36 mouse cellular contexts compared by ENCODE assay signal in genomic region chr4:139033263-139034009, GRCm38 (mm10). TPM values are rescaled to one million over a fixed set of nuclear protein-coding genes. Genes with fewer than 3 reads are reported as not detected.
A peak's percentile ranks its signal among the peaks of the same experiment; 100 is the strongest.
DNase-seq lines count a peak whose midpoint lies in the region; ATAC-seq and TF ChIP-seq lines count a peak whose summit lies in the region.
"Had no signal": no experiment of that assay in that cellular context is flagged by ENCODE, and none has a peak within 500 bp of the region (broad histone marks: within the 10 kb centered on the region; RNA-seq: fewer than 3 reads in every experiment).

No protein-coding gene starts in this region.

- no peak for DNase-seq in frontal cortex, postnatal 25 days (ENCODE audit: low spot score in 2 of 2)
- DNase-seq in heart, adult 2 months: no peak
- no peak for DNase-seq in hindbrain, embryonic 14.5 days (ENCODE audit: low spot score)
- DNase-seq in hindbrain, embryonic 10.5 days (ENCODE audit: low spot score): no peak
- DNase-seq in right cerebral cortex, adult 18-20 months: peak; percentile 66
- DNase-seq in right cerebral cortex, postnatal 4 days: no peak
- DNase-seq: adrenal gland, adult 2 months; adrenal gland, postnatal 36 days; cerebellum, adult 2 months; cerebellum, postnatal 14 days; gastrocnemius, postnatal 25 days; kidney, postnatal 14 days; retina, postnatal 1 day; right cerebral cortex, postnatal 25 days; spleen, adult 18-20 months; thymus, postnatal 14 days had no signal

- H3K4me2 ChIP-seq in heart, embryonic 14.5 days (ENCODE audit: low read length): no peak overlapping the region
- H3K4me2 ChIP-seq in hindbrain, embryonic 14.5 days (replicated peaks): no peak overlapping the region
- H3K4me2 ChIP-seq: limb, embryonic 13.5 days; liver, embryonic 11.5 days; lung, embryonic 15.5 days; midbrain, embryonic 15.5 days; neural tube, embryonic 15.5 days had no signal

- 0 out of 2 replicates have a peak, but pooled peaks cover 5% of the 10 kb centered on the region for H3K9me3 ChIP-seq in heart, embryonic 14.5 days (ENCODE audit: control insufficient read depth, low read length)
- H3K9me3 ChIP-seq in hindbrain, embryonic 14.5 days (ENCODE audit: control insufficient read depth, low read length): no peaks in the 10 kb centered on the region
- peaks cover 4% of the 10 kb centered on the region; the same call in 1 of the 2 replicates for H3K9me3 ChIP-seq in hindbrain, embryonic 10.5 days
- H3K9me3 ChIP-seq: limb, embryonic 13.5 days; lung, embryonic 15.5 days; midbrain, embryonic 10.5 days; midbrain, embryonic 15.5 days; neural tube, embryonic 15.5 days had no signal

- no peak overlapping the region for H3K4me3 ChIP-seq in heart, embryonic 14.5 days (ENCODE audit: control insufficient read depth in 1 of 2, insufficient read depth in 1 of 2, low read depth in 1 of 2, low read length in 2 of 2)
- no peak overlapping the region for H3K4me3 ChIP-seq in heart, adult 2 months
- no peak overlapping the region for H3K4me3 ChIP-seq in hindbrain, embryonic 14.5 days (replicated peaks; ENCODE audit: low read length)
- no peak overlapping the region for H3K4me3 ChIP-seq in hindbrain, embryonic 10.5 days
- H3K4me3 ChIP-seq: erythroblast, embryonic 14.5 days; limb, embryonic 13.5 days; lung, embryonic 15.5 days; midbrain, embryonic 10.5 days; midbrain, embryonic 15.5 days; neural tube, embryonic 15.5 days had no signal

- intact Hi-C loops in heart, adult 2 months (cut with DNase I): no loop called here

- 49% methylated on average over 11 of the region's 11 CpGs for WGBS in heart, embryonic 14.5 days
- 60% methylated on average over 11 of the region's 11 CpGs for WGBS in heart, adult 2 months
- 84% methylated on average over 11 of the region's 11 CpGs for WGBS in hindbrain, embryonic 14.5 days
- 89% methylated on average over 11 of the region's 11 CpGs for WGBS in hindbrain, embryonic 10.5 days

- 0 out of 2 replicates have a peak, but pooled peaks cover 2% of the 10 kb centered on the region for H3K36me3 ChIP-seq in heart, embryonic 14.5 days (ENCODE audit: control insufficient read depth, insufficient read depth, low read length)
- no peaks in the 10 kb centered on the region for H3K36me3 ChIP-seq in heart, adult 2 months (ENCODE audit: control insufficient read depth, insufficient read depth, low read length)
- H3K36me3 ChIP-seq in hindbrain, embryonic 14.5 days (replicated peaks; ENCODE audit: control insufficient read depth, insufficient read depth): no peaks in the 10 kb centered on the region
- no peaks in the 10 kb centered on the region for H3K36me3 ChIP-seq in hindbrain, embryonic 10.5 days
- H3K36me3 ChIP-seq: limb, embryonic 13.5 days; lung, embryonic 15.5 days; midbrain, embryonic 10.5 days; midbrain, embryonic 15.5 days; neural tube, embryonic 15.5 days had no signal

- peak overlapping the region; percentile 66 to 84 for H3K27ac ChIP-seq in heart, embryonic 14.5 days (replicated peaks in 1 of 2; ENCODE audit: control insufficient read depth in 1 of 2, insufficient read depth in 1 of 2, low read depth in 2 of 2, low read length in 2 of 2)
- no peak overlapping the region; the same call in 1 of the 2 replicates for H3K27ac ChIP-seq in heart, adult 2 months
- peak overlapping the region; percentile 26; the same call in 1 of the 2 replicates for H3K27ac ChIP-seq in hindbrain, embryonic 14.5 days
- no peak overlapping the region for H3K27ac ChIP-seq in hindbrain, embryonic 10.5 days
- H3K27ac ChIP-seq: limb, embryonic 13.5 days; lung, embryonic 15.5 days; midbrain, embryonic 10.5 days; midbrain, embryonic 15.5 days; neural tube, embryonic 15.5 days had no signal

- peak; percentile 72 for ATAC-seq in frontal cortex, adult (ENCODE audit: low TSS enrichment)
- no peak; the same call in 1 of the 2 replicates for ATAC-seq in heart, embryonic 14.5 days (ENCODE audit: insufficient number of reproducible peaks, insufficient read depth, low FRiP score, low read depth)
- ATAC-seq in hindbrain, embryonic 14.5 days (ENCODE audit: low FRiP score): no peak
- ATAC-seq: activated CD4-positive, CD25-positive, alpha-beta regulatory T cell, adult 4 months; forebrain, embryonic 16.5 days; intestine, postnatal 0 days; midbrain, embryonic 15.5 days had no signal

- no peaks in the 10 kb centered on the region for H3K79me2 ChIP-seq in heart, adult 2 months (replicated peaks; ENCODE audit: control insufficient read depth, insufficient read depth, low read length)

- peaks cover 17 to 28% of the 10 kb centered on the region in 2 experiments for H3K4me1 ChIP-seq in heart, embryonic 14.5 days (ENCODE audit: control insufficient read depth in 2 of 2, insufficient read depth in 2 of 2, low read length in 2 of 2)
- peaks cover 4% of the 10 kb centered on the region for H3K4me1 ChIP-seq in heart, adult 2 months (ENCODE audit: control insufficient read depth, insufficient read depth, low read length)
- H3K4me1 ChIP-seq in hindbrain, embryonic 14.5 days (replicated peaks; ENCODE audit: control insufficient read depth, insufficient read depth, low read length): peaks cover 17% of the 10 kb centered on the region
- H3K4me1 ChIP-seq in hindbrain, embryonic 10.5 days (replicated peaks): peaks cover 11% of the 10 kb centered on the region; the same call in 1 of the 2 replicates
- H3K4me1 ChIP-seq: limb, embryonic 13.5 days had no signal

- no peaks in the 10 kb centered on the region for H3K27me3 ChIP-seq in heart, embryonic 14.5 days (ENCODE audit: control insufficient read depth, insufficient read depth, low read length)
- no peaks in the 10 kb centered on the region for H3K27me3 ChIP-seq in heart, adult 2 months (ENCODE audit: control insufficient read depth, insufficient read depth, low read length)
- H3K27me3 ChIP-seq in hindbrain, embryonic 14.5 days (ENCODE audit: control insufficient read depth, insufficient read depth, low read length): no peaks in the 10 kb centered on the region
- no peaks in the 10 kb centered on the region for H3K27me3 ChIP-seq in hindbrain, embryonic 10.5 days (ENCODE audit: insufficient read depth, poor library complexity, severe bottlenecking)
- H3K27me3 ChIP-seq: CH12.LX; limb, embryonic 13.5 days; lung, embryonic 15.5 days; midbrain, embryonic 15.5 days; neural tube, embryonic 15.5 days had no signal

- H3K9ac ChIP-seq in heart, embryonic 14.5 days (ENCODE audit: low read length): no peak overlapping the region
- no peak overlapping the region for H3K9ac ChIP-seq in heart, adult 2 months (ENCODE audit: low read depth, low read length)
- no peak overlapping the region for H3K9ac ChIP-seq in hindbrain, embryonic 14.5 days
- H3K9ac ChIP-seq: limb, embryonic 13.5 days; lung, embryonic 15.5 days; midbrain, embryonic 15.5 days; neural tube, embryonic 15.5 days had no signal

- TF ChIP-seq POLR2A in heart, adult 2 months (IDR thresholded peaks at IDR 0.05; ENCODE audit: insufficient read depth, low read depth, low read length): no peak

- no peak for TF ChIP-seq EP300 in heart, adult 2 months (IDR thresholded peaks at IDR 0.05; ENCODE audit: insufficient read depth, low read depth, low read length)

- no peak for TF ChIP-seq CTCF in heart, adult 2 months (IDR thresholded peaks at IDR 0.05)

RNA-seq across cellular contexts. Expression of gene Htr6, which starts 41.9 kb away (rescaled TPM):
- polyA plus RNA-seq in heart, embryonic 14.5 days (2014; fragmentation: Nextera tagmentation; extraction: Ambion mirVana): not detected in 2 replicates
- total RNA-seq in heart, adult 2 months (2021): not detected
- polyA plus RNA-seq in heart, adult 2 months (2012; rRNA removed): not detected in 2 replicates
- 0.58 and 0.65 TPM in 2 replicates for polyA plus RNA-seq in hindbrain, embryonic 14.5 days (2014; fragmentation: Nextera tagmentation; extraction: Ambion mirVana)
- 0.08 TPM in 1 of 2 replicates, not detected in the other for polyA plus RNA-seq in hindbrain, embryonic 10.5 days (2016; fragmentation: Nextera tagmentation; extraction: Ambion mirVana)
- total RNA-seq: CH12.LX; gastrocnemius, adult 18-20 months; gastrocnemius, postnatal 25 days; heart, adult 18-20 months; megakaryocyte progenitor cell, adult 5-6 weeks had no signal
- polyA plus RNA-seq: activated CD4-positive, CD25-positive, alpha-beta regulatory T cell, adult 4 months; embryonic facial prominence, embryonic 14.5 days; erythroblast, embryonic 14.5 days; hindbrain, embryonic 11.5 days; intestine, postnatal 0 days; liver, embryonic 11.5 days; liver, embryonic 16.5 days; lung, embryonic 15.5 days; midbrain, embryonic 10.5 days; stomach, embryonic 16.5 days had no signal

RNA-seq across cellular contexts. Expression of gene Nbl1, which starts 59.4 kb away (rescaled TPM):
- polyA plus RNA-seq in heart, embryonic 14.5 days (2014; fragmentation: Nextera tagmentation; extraction: Ambion mirVana): 13.0 and 15.1 TPM in 2 replicates
- 10 to 100 TPM; 21.9 to 24.0 TPM for total RNA-seq in heart, adult 2 months (2021)
- polyA plus RNA-seq in heart, adult 2 months (2012; rRNA removed): 29.1 and 32.9 TPM in 2 replicates
- polyA plus RNA-seq in hindbrain, embryonic 14.5 days (2014; fragmentation: Nextera tagmentation; extraction: Ambion mirVana): 47.8 and 47.9 TPM in 2 replicates
- polyA plus RNA-seq in hindbrain, embryonic 10.5 days (2016; fragmentation: Nextera tagmentation; extraction: Ambion mirVana): 12.3 and 17.2 TPM in 2 replicates
- total RNA-seq: megakaryocyte progenitor cell, adult 5-6 weeks had no signal

Comparison
In these comparisons a context has a peak if more than half of its experiments do, and no peak if none do; other contexts are left out.
1. H3K27ac ChIP-seq: peak in heart, embryonic 14.5 days (2 of 2) and hindbrain, embryonic 14.5 days (single experiment); none in heart, adult 2 months (single experiment) and hindbrain, embryonic 10.5 days (single experiment).